Mouse (Mus musculus): Measurements from ENCODE around the gene Tfeb. TPM values are rescaled to one million over a fixed set of nuclear protein-coding genes. Genes with fewer than 3 reads are reported as not detected.

Gene Tfeb
- polyA plus RNA-seq, 1 experiment from 2014 or later = 6.8 TPM

Other genes with a start within 250 kb of the Tfeb start
- 34.1 and 38.1 TPM in 2 replicates for gene Taf8, start 234.7 kb upstream of the Tfeb start, polyA plus RNA-seq (2015; fragmentation: Nextera tagmentation; extraction: Ambion mirVana)
- gene Ccnd3, start 232.0 kb upstream of the Tfeb start, polyA plus RNA-seq (2015; fragmentation: Nextera tagmentation; extraction: Ambion mirVana) = 359 and 377 TPM in 2 replicates
- gene Bysl, start 125.5 kb upstream of the Tfeb start, polyA plus RNA-seq (2015; fragmentation: Nextera tagmentation; extraction: Ambion mirVana) = 23.0 and 26.6 TPM in 2 replicates
- 52.9 and 60.1 TPM in 2 replicates for gene Med20, start 125.4 kb upstream of the Tfeb start, polyA plus RNA-seq (2015; fragmentation: Nextera tagmentation; extraction: Ambion mirVana)
- gene Gm20517, start 125.4 kb upstream of the Tfeb start, polyA plus RNA-seq (2015; fragmentation: Nextera tagmentation; extraction: Ambion mirVana) = 0.96 and 2.4 TPM in 2 replicates
- gene Usp49, start 106.3 kb upstream of the Tfeb start, polyA plus RNA-seq (2015; fragmentation: Nextera tagmentation; extraction: Ambion mirVana) = 6.2 and 6.4 TPM in 2 replicates
- gene Tomm6, start 48.6 kb upstream of the Tfeb start, polyA plus RNA-seq (2015; fragmentation: Nextera tagmentation; extraction: Ambion mirVana) = 412 and 418 TPM in 2 replicates
- gene Frs3, start 48.0 kb upstream of the Tfeb start, polyA plus RNA-seq (2015; fragmentation: Nextera tagmentation; extraction: Ambion mirVana) = 7.5 TPM in 2 replicates
- 0.39 and 0.54 TPM in 2 replicates for gene Gm21981, start 42.6 kb upstream of the Tfeb start, polyA plus RNA-seq (2015; fragmentation: Nextera tagmentation; extraction: Ambion mirVana)
- 0.60 and 0.91 TPM in 2 replicates for gene Prickle4, start 42.3 kb upstream of the Tfeb start, polyA plus RNA-seq (2015; fragmentation: Nextera tagmentation; extraction: Ambion mirVana)
- not detected in 2 replicates for gene Pgc, start 10.2 kb upstream of the Tfeb start, polyA plus RNA-seq (2015; fragmentation: Nextera tagmentation; extraction: Ambion mirVana)
- 28.9 and 35.9 TPM in 2 replicates for gene Mdfi, start 97.7 kb downstream of the Tfeb start, polyA plus RNA-seq (2015; fragmentation: Nextera tagmentation; extraction: Ambion mirVana)
- 18.9 and 19.8 TPM in 2 replicates for gene Foxp4, start 187.6 kb downstream of the Tfeb start, polyA plus RNA-seq (2015; fragmentation: Nextera tagmentation; extraction: Ambion mirVana)

Data from embryonic facial prominence, embryonic 13.5 days (tissue).